Mouse (Mus musculus) intestine, embryonic 14.5 days (tissue): ENCODE data around the gene Rsph1. TPM values are rescaled to one million over a fixed set of nuclear protein-coding genes. Genes with fewer than 3 reads are reported as not detected.

ENCODE experiments used
- ATAC-seq: fragments of 200-750 bp; cut with Nextera tagmentation; replicated peaks from 2 replicates; pipeline ENCODE4 v1.8.0; 2017; ENCODE audit warnings: low read depth, moderate number of reproducible peaks, moderate TSS enrichment, moderate library complexity; ENCODE audit not compliant: low FRiP score, low TSS enrichment
- DNase-seq: peaks from one replicate; pipeline ENCODE4 v3.0.0-alpha.2; 2018; ENCODE audit warnings: low spot score
- H3K27ac ChIP-seq: fragments of 300-500 bp; sonication (generic); 2 replicates; pipeline ENCODE4 v1.5.1; 2014; ENCODE audit warnings: low read depth, mild to moderate bottlenecking, control low read depth
- H3K27me3 ChIP-seq: fragments of 300-500 bp; sonication (generic); replicated peaks from 2 replicates; pipeline ENCODE4 v1.6.1; 2014; ENCODE audit warnings: low read length, control low read depth; ENCODE audit not compliant: control insufficient read depth, insufficient read depth
- H3K36me3 ChIP-seq: fragments of 300-500 bp; sonication (generic); 2 replicates; pipeline ENCODE4 v1.6.1; 2014; ENCODE audit warnings: low read length, control low read depth; ENCODE audit not compliant: control insufficient read depth, insufficient read depth
- H3K4me1 ChIP-seq: fragments of 300-500 bp; sonication (generic); replicated peaks from 2 replicates; pipeline ENCODE4 v1.6.1; 2014; ENCODE audit warnings: low read length, control low read depth, mixed read lengths; ENCODE audit not compliant: control insufficient read depth, insufficient read depth
- H3K4me2 ChIP-seq: fragments of 300-500 bp; sonication (generic); 2 replicates; pipeline ENCODE4 v1.6.1; 2014; ENCODE audit warnings: low read length
- H3K4me3 ChIP-seq: fragments of 300-500 bp; sonication (generic); 2 replicates; pipeline ENCODE4 v1.5.1; 2014; ENCODE audit warnings: low read depth, low read length, control low read depth, mixed read lengths
- H3K9ac ChIP-seq: fragments of 300-500 bp; sonication (generic); 2 replicates; pipeline ENCODE4 v1.6.1; 2014; ENCODE audit warnings: mild to moderate bottlenecking, low read length
- H3K9me3 ChIP-seq: fragments of 300-500 bp; sonication (generic); 2 replicates; pipeline ENCODE4 v1.6.1; 2016; ENCODE audit warnings: low read length, control low read depth; ENCODE audit not compliant: control insufficient read depth
- WGBS: fragments of 180-500 bp; shearing (Covaris S2); extraction: QIAGEN DNeasy Blood & Tissue Kit; methylation state at CpG from one replicate; pipeline ENCODE4 v1.1.7; 2014; 5-methylcytosine and 5-hydroxymethylcytosine counted together
- polyA plus RNA-seq: library from polyadenylated mRNA; unstranded; fragments of >200 nt; fragmentation: Nextera tagmentation; extraction: Ambion mirVana; gene quantifications from 2 replicates; pipeline ENCODE4 v1.2.1, GENCODE M21; 2014

The Rsph1 gene
- polyA plus RNA-seq, 1 experiment from 2014 or later = 0.80 TPM

GRCm38 (mm10) chr17:31207771-31208334, 69.3 kb downstream of the Rsph1 start, which contains the start of gene Ubash3a:
Gene Ubash3a (plus strand): TSS chr17:31207873.
- WGBS = 57% methylated on average over 12 of the region's 12 CpGs
- H3K9ac ChIP-seq = no peak within 1 kb of the TSS
- H3K27me3 ChIP-seq = no peaks in the 10 kb centered on the region
- no peak within 1 kb of the TSS for H3K27ac ChIP-seq
- ATAC-seq (no peak), DNase-seq (no peak)
- no peaks in the 10 kb centered on the region for H3K9me3 ChIP-seq
- no peaks in the 10 kb centered on the region for H3K4me1 ChIP-seq
- no peak within 1 kb of the TSS for H3K4me2 ChIP-seq
- H3K36me3 ChIP-seq = no peaks in the 10 kb centered on the region
- H3K4me3 ChIP-seq = no peak within 1 kb of the TSS

Other genes starting within 250 kb of the Rsph1 start
- gene Abcg1, start 219.7 kb downstream of the Rsph1 start, polyA plus RNA-seq = 5.0 and 5.1 TPM in 2 replicates
- 315 and 426 TPM in 2 replicates for gene Tff3, start 147.7 kb downstream of the Rsph1 start, polyA plus RNA-seq
- 2.0 TPM in 2 replicates for gene Tff2, start 133.1 kb downstream of the Rsph1 start, polyA plus RNA-seq
- gene Tff1, start 112.1 kb downstream of the Rsph1 start, polyA plus RNA-seq = 12.7 and 17.2 TPM in 2 replicates
- 0.12 TPM in 2 replicates for gene Tmprss3, start 78.4 kb downstream of the Rsph1 start, polyA plus RNA-seq
- 0.14 and 0.19 TPM in 2 replicates for gene Ubash3a, start 69.5 kb downstream of the Rsph1 start, polyA plus RNA-seq
- gene Slc37a1, start 9.4 kb upstream of the Rsph1 start, polyA plus RNA-seq = 14.7 and 14.8 TPM in 2 replicates
- gene Pde9a, start 108.8 kb upstream of the Rsph1 start, polyA plus RNA-seq = 61.0 and 76.0 TPM in 2 replicates
- gene Wdr4, start 242.6 kb upstream of the Rsph1 start, polyA plus RNA-seq = 49.1 and 53.1 TPM in 2 replicates
- 386 and 427 TPM in 2 replicates for gene Ndufv3, start 242.7 kb upstream of the Rsph1 start, polyA plus RNA-seq